Mouse (Mus musculus) limb, embryonic 14.5 days (tissue): ENCODE results near the gene Mreg. TPM values are rescaled to one million over a fixed set of nuclear protein-coding genes. Genes with fewer than 3 reads are reported as not detected.

Experiments
- ATAC-seq: fragments of 200-750 bp; cut with Nextera tagmentation; 2 replicates; pipeline ENCODE4 v1.8.0; 2017; ENCODE audit warnings: low read depth, moderate number of reproducible peaks, moderate TSS enrichment; ENCODE audit not compliant: low FRiP score
- DNase-seq: peaks from one replicate; pipeline ENCODE4 v3.0.0-alpha.2; 2015; ENCODE audit warnings: low spot score
- H3K27ac ChIP-seq: fragments of 300-500 bp; sonication (generic); replicated peaks from 2 replicates; pipeline ENCODE4 v1.5.1; 2014; ENCODE audit warnings: low read depth, mild to moderate bottlenecking, low read length, moderate library complexity, mixed read lengths
- H3K27me3 ChIP-seq: fragments of 300-500 bp; sonication (generic); 2 replicates; pipeline ENCODE4 v1.6.1; 2014; ENCODE audit warnings: low read length, mixed read lengths; ENCODE audit not compliant: control insufficient read depth, insufficient read depth
- H3K36me3 ChIP-seq: fragments of 300-500 bp; sonication (generic); 2 replicates; pipeline ENCODE4 v1.6.1; 2014; ENCODE audit warnings: mild to moderate bottlenecking, low read length, moderate library complexity, mixed read lengths; ENCODE audit not compliant: control insufficient read depth, insufficient read depth
- H3K4me1 ChIP-seq: fragments of 300-500 bp; sonication (generic); 2 replicates; pipeline ENCODE4 v1.6.1; 2014; ENCODE audit warnings: antibody characterized with exemption, low read length, mixed read lengths; ENCODE audit not compliant: control insufficient read depth, insufficient read depth
- H3K4me2 ChIP-seq: fragments of 300-500 bp; sonication (generic); replicated peaks from 2 replicates; pipeline ENCODE4 v1.6.1; 2014; ENCODE audit warnings: low read depth, mild to moderate bottlenecking, low read length, moderate library complexity; ENCODE audit not compliant: severe bottlenecking
- H3K4me3 ChIP-seq: fragments of 300-500 bp; sonication (generic); replicated peaks from 2 replicates; pipeline ENCODE4 v1.5.1; 2014; ENCODE audit warnings: low read length
- H3K9ac ChIP-seq: fragments of 300-500 bp; sonication (generic); 2 replicates; pipeline ENCODE4 v1.6.1; 2014; ENCODE audit warnings: mild to moderate bottlenecking, low read depth, low read length, moderate library complexity; ENCODE audit not compliant: severe bottlenecking
- H3K9me3 ChIP-seq: fragments of 300-500 bp; sonication (generic); 2 replicates; pipeline ENCODE4 v1.6.1; 2016; ENCODE audit warnings: low read length; ENCODE audit not compliant: control insufficient read depth
- POLR2A ChIP-seq: fragments of 200-500 bp; IDR thresholded peaks from 2 replicates; pipeline ENCODE4 v1.8.0; 2012; ENCODE audit warnings: inconsistent platforms, mild to moderate bottlenecking, moderate library complexity, borderline replicate concordance; ENCODE audit not compliant: insufficient read depth, insufficient read length; ENCODE audit errors: extremely low read depth
- WGBS: fragments of 180-500 bp; shearing (Covaris S2); extraction: QIAGEN DNeasy Blood & Tissue Kit; methylation state at CpG from one replicate; pipeline ENCODE4 v1.1.7; 2014; 5-methylcytosine and 5-hydroxymethylcytosine counted together
- polyA plus RNA-seq, 2 experiments: library from polyadenylated mRNA; depleted of rRNA in 1 of 2; stranded (reverse) in 1 of 2; unstranded in 1 of 2; fragments of >200 nt; fragmentation: Nextera tagmentation in 1 of 2; extraction: Ambion mirVana in 1 of 2; gene quantifications; 2 replicates each; pipeline versions ENCODE4 v1.2.1 to v1.2.3; 2012 to 2014

Gene Mreg
- polyA plus RNA-seq, 2 experiments = 1.5 to 4.6 TPM

DNA sequence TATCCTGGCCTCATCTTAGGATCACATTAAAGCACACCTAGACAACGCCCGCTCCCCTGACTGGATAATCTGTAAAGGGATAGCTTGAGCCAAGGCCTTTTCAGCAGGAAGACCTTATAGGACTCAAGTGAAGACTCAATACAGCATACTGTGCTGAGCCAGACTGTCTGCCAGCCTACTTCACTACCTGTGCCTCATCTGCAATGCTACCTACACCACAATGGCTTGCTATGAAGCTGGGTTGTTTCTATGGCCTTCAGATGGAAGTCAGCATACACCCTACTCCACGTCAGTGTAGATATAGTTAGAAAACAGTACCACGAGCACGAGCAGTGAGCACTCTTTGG is 45.7 kb downstream of the Mreg start:
- H3K36me3 ChIP-seq = no peaks in the 10 kb centered on the region
- no peak for TF ChIP-seq POLR2A
- no peaks in the 10 kb centered on the region for H3K27me3 ChIP-seq
- no peak for ATAC-seq
- no peak overlapping the region for H3K9ac ChIP-seq
- H3K4me3 ChIP-seq = no peak overlapping the region
- H3K4me2 ChIP-seq = no peak overlapping the region
- no peaks in the 10 kb centered on the region for H3K4me1 ChIP-seq
- H3K27ac ChIP-seq = no peak overlapping the region
- DNase-seq = no peak
- no peaks in the 10 kb centered on the region for H3K9me3 ChIP-seq
- 96% methylated on average over 5 of the region's 5 CpGs for WGBS

- no peaks in the 10 kb centered on the region for H3K4me1 ChIP-seq
- H3K4me3 ChIP-seq = no peak overlapping the region
- no peak overlapping the region for H3K9ac ChIP-seq
- no peak overlapping the region for H3K4me2 ChIP-seq
- no peaks in the 10 kb centered on the region for H3K27me3 ChIP-seq
- 82% methylated on average over 20 of the region's 20 CpGs for WGBS
- no peak for ATAC-seq
- H3K36me3 ChIP-seq = no peaks in the 10 kb centered on the region
- no peak for DNase-seq
- H3K27ac ChIP-seq = no peak overlapping the region
- H3K9me3 ChIP-seq = no peaks in the 10 kb centered on the region
- no peak for TF ChIP-seq POLR2A
Observed at GRCm38 (mm10) chr1:72165723-72166467, 46.2 kb downstream of the Mreg start.

GRCm38 (mm10) chr1:72160321-72160720 is 51.8 kb downstream of the Mreg start:
- no peak overlapping the region for H3K9ac ChIP-seq
- no peaks in the 10 kb centered on the region for H3K36me3 ChIP-seq
- ATAC-seq = no peak
- no peak overlapping the region for H3K4me3 ChIP-seq
- no peak overlapping the region for H3K27ac ChIP-seq
- DNase-seq = no peak
- no peaks in the 10 kb centered on the region for H3K4me1 ChIP-seq
- no peak overlapping the region for H3K4me2 ChIP-seq
- H3K9me3 ChIP-seq = no peaks in the 10 kb centered on the region
- WGBS = 59% methylated on average over 7 of the region's 7 CpGs
- no peak for TF ChIP-seq POLR2A
- no peaks in the 10 kb centered on the region for H3K27me3 ChIP-seq

DNA sequence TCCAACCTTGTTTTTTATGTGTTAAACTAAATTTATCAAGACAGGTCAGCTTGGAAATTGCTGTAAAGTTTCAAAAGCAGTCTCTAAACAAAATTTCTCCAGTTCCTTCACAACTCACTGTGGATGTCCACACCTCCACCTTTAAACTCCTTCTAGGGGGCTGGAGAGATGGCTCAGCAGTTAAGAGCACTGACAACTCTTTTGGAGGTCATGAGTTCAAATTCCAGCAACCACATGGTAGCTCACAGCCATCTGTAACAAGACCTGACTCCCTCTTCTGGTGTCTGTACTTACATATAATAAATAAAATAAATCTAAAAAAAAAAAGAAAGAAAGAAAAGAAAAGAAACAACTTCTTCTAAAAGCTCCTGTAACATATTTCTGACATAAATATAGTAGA is 67.1 kb downstream of the Mreg start:
- no peak for DNase-seq
- ATAC-seq = no peak

GRCm38 (mm10) chr1:72144426-72144825 is 67.7 kb downstream of the Mreg start:
- H3K9me3 ChIP-seq = no peaks in the 10 kb centered on the region
- H3K4me1 ChIP-seq = no peaks in the 10 kb centered on the region
- no peaks in the 10 kb centered on the region for H3K36me3 ChIP-seq
- no peak for TF ChIP-seq POLR2A
- H3K27me3 ChIP-seq = no peaks in the 10 kb centered on the region
- DNase-seq (no peak), ATAC-seq (no peak)
- no peak overlapping the region for H3K9ac ChIP-seq
- no peak overlapping the region for H3K4me2 ChIP-seq
- 84% methylated on average over 4 of the region's 4 CpGs for WGBS
- H3K27ac ChIP-seq = no peak overlapping the region
- no peak overlapping the region for H3K4me3 ChIP-seq

More for the DNA sequence above, 67.1 kb downstream of the Mreg start:
- H3K4me3 ChIP-seq = no peak overlapping the region
- H3K36me3 ChIP-seq = no peaks in the 10 kb centered on the region
- no peak overlapping the region for H3K9ac ChIP-seq
- no peak overlapping the region for H3K4me2 ChIP-seq
- no peaks in the 10 kb centered on the region for H3K9me3 ChIP-seq
- H3K27me3 ChIP-seq = no peaks in the 10 kb centered on the region
- H3K4me1 ChIP-seq = no peaks in the 10 kb centered on the region
- no peak overlapping the region for H3K27ac ChIP-seq
- TF ChIP-seq POLR2A = no peak
